Mouse (Mus musculus): ENCODE data around the gene Kcnip3.

DNA sequence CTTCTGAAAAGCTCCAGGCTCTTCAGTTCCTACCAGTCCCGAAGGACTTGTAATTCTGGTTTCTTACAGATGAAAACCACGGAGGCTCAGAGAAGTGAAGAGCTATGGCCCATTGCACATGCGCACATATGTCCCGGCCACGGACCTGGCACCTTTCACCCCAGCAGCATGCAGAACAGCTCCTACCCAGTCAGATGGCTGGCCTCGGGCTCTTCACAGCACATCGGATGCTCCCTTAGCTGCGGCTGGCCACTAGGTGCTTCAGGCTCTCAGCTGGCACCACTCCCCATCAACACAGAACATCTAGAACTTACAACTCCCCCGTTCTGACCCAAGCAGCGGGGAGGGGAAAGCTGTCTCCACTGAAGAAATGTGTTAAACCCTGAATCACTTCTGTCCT lies 42.1 kb downstream of the Kcnip3 start:
- no peak for TF ChIP-seq POLR2A (IDR thresholded peaks at IDR 0.05; ENCODE audit: low read depth, low read length)
- TF ChIP-seq CTCF (conservative IDR thresholded peaks at IDR 0.05; ENCODE audit: insufficient read depth, insufficient read length, low read depth, low read length): no peak
